Mouse (Mus musculus): ENCODE measurements around the gene Apoo.

DNA sequence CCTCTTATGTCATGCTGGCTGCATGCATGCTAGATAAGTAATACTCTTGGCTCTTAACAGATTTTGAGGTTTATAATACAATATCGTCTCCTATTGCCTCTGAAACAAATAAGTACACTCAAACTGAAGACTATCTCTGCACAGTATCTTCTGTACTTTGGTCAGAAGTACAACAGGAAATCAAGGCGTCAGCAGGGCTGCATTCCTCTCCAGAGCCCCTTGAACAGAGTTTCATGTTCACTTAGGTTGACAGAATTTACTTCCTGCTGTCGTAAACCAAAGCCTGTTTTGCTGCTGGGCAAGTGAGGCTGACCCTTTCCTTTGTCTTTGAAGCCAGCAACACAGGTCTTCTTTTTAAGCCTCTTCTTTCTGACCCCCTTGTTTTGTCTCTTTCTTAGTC lies 42.1 kb downstream of the Apoo start:
- no peak for TF ChIP-seq POLR2A (IDR thresholded peaks at IDR 0.05; ENCODE audit: borderline replicate concordance, extremely low read depth, insufficient read depth, insufficient read length, poor library complexity, severe bottlenecking)
- TF ChIP-seq CTCF (IDR thresholded peaks at IDR 0.05; ENCODE audit: borderline replicate concordance, extremely low read depth, insufficient read depth, insufficient read length): no peak

Measured in brain, embryonic 14.5 days (tissue).